ENCODE assay signal across 18 mouse cellular contexts in the genomic region with DNA sequence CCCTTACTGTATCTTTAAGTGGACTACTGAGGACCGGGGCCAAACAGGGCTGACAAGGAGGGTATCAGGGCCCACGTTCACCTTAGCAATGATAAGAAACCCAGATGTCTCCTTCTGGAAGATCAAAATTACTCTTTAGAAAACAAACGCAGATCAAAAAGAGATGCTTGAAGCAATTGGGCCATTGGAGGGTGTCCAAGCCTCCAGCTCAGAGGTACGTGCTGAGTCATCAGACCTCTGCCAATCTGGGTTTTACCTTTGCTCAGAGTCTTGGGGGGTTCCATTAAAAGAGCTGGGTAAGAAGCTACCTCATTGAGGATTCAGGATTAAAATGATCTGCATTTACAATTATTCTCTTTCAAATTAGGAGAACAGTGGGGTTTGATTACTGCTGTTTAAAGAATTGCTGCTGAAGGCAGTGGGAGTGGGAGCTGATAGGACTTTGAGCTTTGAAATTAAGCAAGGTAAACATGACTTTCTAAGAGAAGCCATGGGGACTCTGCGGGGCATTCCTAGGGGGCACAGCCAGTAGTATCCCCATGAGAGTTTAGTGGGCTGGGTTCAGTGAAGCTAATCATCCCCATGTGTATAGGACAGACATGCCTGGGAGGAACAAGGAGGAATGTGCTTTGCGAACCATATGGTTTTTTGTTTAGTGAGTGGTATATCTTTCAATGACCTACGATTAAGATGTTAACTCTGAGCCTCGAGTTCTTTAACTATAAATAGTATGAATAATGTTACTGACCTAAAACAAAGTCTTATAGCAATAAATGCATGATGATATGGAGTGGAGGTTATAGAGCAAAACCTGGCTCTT.
DNase-seq lines count a peak whose midpoint lies in the region; ATAC-seq and TF ChIP-seq lines count a peak whose summit lies in the region.
"Had no signal": no experiment of that assay in that cellular context is flagged by ENCODE, and none has a peak within 500 bp of the region (broad histone marks: within the 10 kb centered on the region; RNA-seq: fewer than 3 reads in every experiment).

No protein-coding gene starts in this region.

- H3K27me3 ChIP-seq in kidney, adult 2 months (replicated peaks; ENCODE audit: control insufficient read depth, insufficient read depth, low read length): no peaks in the 10 kb centered on the region
- no peaks in the 10 kb centered on the region for H3K27me3 ChIP-seq in embryonic facial prominence, embryonic 14.5 days (replicated peaks; ENCODE audit: control insufficient read depth, insufficient read depth, low read length)
- H3K27me3 ChIP-seq: hindbrain, embryonic 13.5 days; neural tube, embryonic 13.5 days had no signal

- intact Hi-C loops in heart, postnatal 36 days (cut with DNase I): no loop called here

- peak; percentile 65; the same call in 1 of the 2 replicates for ATAC-seq in embryonic facial prominence, embryonic 14.5 days (ENCODE audit: low read depth)
- ATAC-seq: intestine, embryonic 16.5 days; lung, postnatal 0 days had no signal

- no peak for TF ChIP-seq POLR2A in kidney, adult 2 months (IDR thresholded peaks at IDR 0.05; ENCODE audit: low read depth, low read length)

- no peak overlapping the region for H3K4me3 ChIP-seq in kidney, adult 2 months (ENCODE audit: insufficient read depth, low read depth, low read length)
- H3K4me3 ChIP-seq in ES-E14 (ENCODE audit: insufficient read depth in 1 of 2, low read depth in 1 of 2, low read length in 2 of 2, poor library complexity in 1 of 2, severe bottlenecking in 1 of 2): no peak overlapping the region
- H3K4me3 ChIP-seq in embryonic facial prominence, embryonic 14.5 days (ENCODE audit: low read depth, low read length): no peak overlapping the region
- H3K4me3 ChIP-seq: hindbrain, embryonic 13.5 days; limb, embryonic 10.5 days; neural tube, embryonic 13.5 days had no signal

- no peaks in the 10 kb centered on the region for H3K9me3 ChIP-seq in ES-E14 (ENCODE audit: control insufficient read depth, insufficient read depth, low read depth, low read length)
- H3K9me3 ChIP-seq in embryonic facial prominence, embryonic 14.5 days (ENCODE audit: control insufficient read depth, low read length): no peaks in the 10 kb centered on the region
- H3K9me3 ChIP-seq: hindbrain, embryonic 13.5 days; limb, embryonic 10.5 days; neural tube, embryonic 13.5 days had no signal

- in situ Hi-C loops in ES-E14 (cut with MboI; ENCODE audit: low sequenced_read_pairs in 2 of 2, unreplicated experiment in 2 of 2): no loop called here

- peaks cover 19% of the 10 kb centered on the region for H3K4me1 ChIP-seq in kidney, adult 2 months (ENCODE audit: control insufficient read depth, insufficient read depth, low read length)
- H3K4me1 ChIP-seq in ES-E14 (ENCODE audit: control insufficient read depth in 2 of 2, insufficient read depth in 2 of 2, low read length in 2 of 2, poor library complexity in 1 of 2): peaks cover 29 to 41% of the 10 kb centered on the region in 2 experiments
- H3K4me1 ChIP-seq in embryonic facial prominence, embryonic 14.5 days (ENCODE audit: control insufficient read depth, insufficient read depth, low read length): peaks cover 6% of the 10 kb centered on the region
- H3K4me1 ChIP-seq: neural tube, embryonic 13.5 days had no signal

- H3K9ac ChIP-seq in ES-E14 (ENCODE audit: insufficient read depth, low read depth, low read length, poor library complexity, severe bottlenecking): no peak overlapping the region
- no peak overlapping the region for H3K9ac ChIP-seq in embryonic facial prominence, embryonic 14.5 days (ENCODE audit: low read depth, low read length)
- H3K9ac ChIP-seq: hindbrain, embryonic 13.5 days; liver, embryonic 14.5 days; neural tube, embryonic 13.5 days had no signal

- no peak for TF ChIP-seq CTCF in kidney, adult 2 months (conservative IDR thresholded peaks at IDR 0.05; ENCODE audit: insufficient read depth, insufficient read length, low read depth, low read length)

- peak; percentile 82 for DNase-seq in kidney, adult 2 months
- DNase-seq in kidney, postnatal 10 days: no peak
- DNase-seq in ES-E14 (ENCODE audit: low read depth, low spot score): no peak
- no peak for DNase-seq in embryonic facial prominence, embryonic 14.5 days (ENCODE audit: low spot score)
- DNase-seq in kidney, postnatal 25 days: peak; percentile 67 to 71
- no peak for DNase-seq in heart, postnatal 36 days
- no peak for DNase-seq in right cerebral cortex, postnatal 10 days (ENCODE audit: low spot score in 2 of 2)
- DNase-seq: cerebellum, adult 9-11 months; embryo, embryonic 11 days; heart, adult 18-20 months; layer of hippocampus, postnatal 36 days; thymus, adult 2 months had no signal

- no peaks in the 10 kb centered on the region for H3K36me3 ChIP-seq in kidney, adult 2 months (ENCODE audit: control insufficient read depth, insufficient read depth, low read length)
- H3K36me3 ChIP-seq in ES-E14 (ENCODE audit: control insufficient read depth, insufficient read depth, low read length, poor library complexity, severe bottlenecking): no peaks in the 10 kb centered on the region
- no peaks in the 10 kb centered on the region for H3K36me3 ChIP-seq in embryonic facial prominence, embryonic 14.5 days (ENCODE audit: control insufficient read depth, insufficient read depth, low read length)
- H3K36me3 ChIP-seq: hindbrain, embryonic 13.5 days; limb, embryonic 10.5 days; neural tube, embryonic 13.5 days had no signal

- WGBS in kidney, adult 2 months: 54% methylated on average over 8 of the region's 8 CpGs
- 40% methylated on average over 8 of the region's 8 CpGs for WGBS in embryonic facial prominence, embryonic 14.5 days

- no peak overlapping the region for H3K4me2 ChIP-seq in embryonic facial prominence, embryonic 14.5 days (ENCODE audit: low read depth, low read length)
- H3K4me2 ChIP-seq: hindbrain, embryonic 13.5 days; neural tube, embryonic 13.5 days had no signal

- H3K27ac ChIP-seq in kidney, adult 2 months (ENCODE audit: insufficient read depth, low read depth, low read length): no peak overlapping the region
- peak overlapping the region; percentile 44 for H3K27ac ChIP-seq in ES-E14 (ENCODE audit: insufficient read depth, low read depth, low read length, poor library complexity, severe bottlenecking)
- no peak overlapping the region for H3K27ac ChIP-seq in embryonic facial prominence, embryonic 14.5 days (replicated peaks; ENCODE audit: low read depth, low read length)
- H3K27ac ChIP-seq: hindbrain, embryonic 13.5 days; limb, embryonic 10.5 days; liver, embryonic 14.5 days; neural tube, embryonic 13.5 days had no signal

TF ChIP-seq in ES-E14, 5 proteins besides CTCF, POLR2A, EP300 and RAD21:
- no peak for TF ChIP-seq CHD2 (IDR thresholded peaks at IDR 0.05; ENCODE audit: low read depth, low read length)
- peak; percentile 75 for TF ChIP-seq MAFK (IDR thresholded peaks at IDR 0.05; ENCODE audit: insufficient read depth, low read depth, low read length)
- TF ChIP-seq HCFC1 (IDR thresholded peaks at IDR 0.05; ENCODE audit: borderline replicate concordance, insufficient read depth, low read length): no peak

Comparison
In these comparisons a context has a peak if more than half of its experiments do, and no peak if none do; other contexts are left out.
1. DNase-seq: peak in kidney, adult 2 months (single experiment) and kidney, postnatal 25 days (2 of 2); none in kidney, postnatal 10 days (single experiment), ES-E14 (single experiment), embryonic facial prominence, embryonic 14.5 days (single experiment), heart, postnatal 36 days (0 of 2) and right cerebral cortex, postnatal 10 days (0 of 2).